9 mouse cellular contexts compared by ENCODE assay signal in genomic region chr19:22448340-22449288, GRCm38 (mm10).
A peak's percentile ranks its signal among the peaks of the same experiment; 100 is the strongest.
DNase-seq lines count a peak whose midpoint lies in the region; ATAC-seq lines count a peak whose summit lies in the region.
"Had no signal": no experiment of that assay in that cellular context is flagged by ENCODE, and none has a peak within 500 bp of the region (broad histone marks: within the 10 kb centered on the region; RNA-seq: fewer than 3 reads in every experiment).

No protein-coding gene starts in this region.

- 0 out of 2 replicates have a peak overlapping the region, but pooled peaks have one; percentile 38 for H3K9ac ChIP-seq in embryonic facial prominence, embryonic 14.5 days (ENCODE audit: low read depth, low read length)
- H3K9ac ChIP-seq in hindbrain, embryonic 16.5 days (ENCODE audit: low read depth, low read length), result peak overlapping the region; percentile 68
- peak overlapping the region; percentile 52 for H3K9ac ChIP-seq in neural tube, embryonic 15.5 days (replicated peaks)
- H3K9ac ChIP-seq: liver, embryonic 13.5 days had no signal

- H3K36me3 ChIP-seq in embryonic facial prominence, embryonic 14.5 days (ENCODE audit: control insufficient read depth, insufficient read depth, low read length), result no peaks in the 10 kb centered on the region
- no peaks in the 10 kb centered on the region for H3K36me3 ChIP-seq in hindbrain, embryonic 16.5 days (ENCODE audit: control insufficient read depth, insufficient read depth, low read length)
- no peaks in the 10 kb centered on the region for H3K36me3 ChIP-seq in neural tube, embryonic 15.5 days
- H3K36me3 ChIP-seq: liver, embryonic 13.5 days had no signal

- no peaks in the 10 kb centered on the region for H3K27me3 ChIP-seq in embryonic facial prominence, embryonic 14.5 days (replicated peaks; ENCODE audit: control insufficient read depth, insufficient read depth, low read length)
- H3K27me3 ChIP-seq in hindbrain, embryonic 16.5 days (replicated peaks; ENCODE audit: control insufficient read depth, insufficient read depth, low read length), result no peaks in the 10 kb centered on the region
- no peaks in the 10 kb centered on the region for H3K27me3 ChIP-seq in neural tube, embryonic 15.5 days (replicated peaks)

- peak; percentile 1 to 14 for DNase-seq in kidney, postnatal 4 days
- no peak for DNase-seq in kidney, postnatal 25 days
- DNase-seq in embryonic facial prominence, embryonic 14.5 days (ENCODE audit: low spot score), result no peak
- no peak for DNase-seq in thymus, postnatal 14 days
- DNase-seq in ovary, postnatal 10 days (ENCODE audit: low spot score), result no peak
- DNase-seq in urinary bladder, postnatal 36 days (ENCODE audit: low spot score in 2 of 2), result no peak
- DNase-seq: liver, embryonic 13.5 days had no signal

- peaks cover 7% of the 10 kb centered on the region; the same call in 1 of the 2 replicates for H3K4me1 ChIP-seq in embryonic facial prominence, embryonic 14.5 days (ENCODE audit: control insufficient read depth, insufficient read depth, low read length)
- H3K4me1 ChIP-seq in hindbrain, embryonic 16.5 days (ENCODE audit: control insufficient read depth, insufficient read depth, low read depth, low read length), result peaks cover 5% of the 10 kb centered on the region
- H3K4me1 ChIP-seq in neural tube, embryonic 15.5 days, result peaks cover 25% of the 10 kb centered on the region
- H3K4me1 ChIP-seq: liver, embryonic 13.5 days had no signal

- ATAC-seq in embryonic facial prominence, embryonic 14.5 days (ENCODE audit: low read depth), result peak; percentile 41; the same call in 1 of the 2 replicates
- ATAC-seq in hindbrain, embryonic 16.5 days, result peak; percentile 77
- ATAC-seq in neural tube, embryonic 15.5 days (ENCODE audit: low FRiP score), result peak; percentile 70

- H3K27ac ChIP-seq in embryonic facial prominence, embryonic 14.5 days (replicated peaks; ENCODE audit: low read depth, low read length), result no peak overlapping the region
- H3K27ac ChIP-seq in hindbrain, embryonic 16.5 days (ENCODE audit: low read depth, low read length), result peak overlapping the region; percentile 82
- peak overlapping the region; percentile 76 for H3K27ac ChIP-seq in neural tube, embryonic 15.5 days (replicated peaks)
- H3K27ac ChIP-seq: liver, embryonic 13.5 days had no signal

- H3K9me3 ChIP-seq in embryonic facial prominence, embryonic 14.5 days (ENCODE audit: control insufficient read depth, low read length), result no peaks in the 10 kb centered on the region
- H3K9me3 ChIP-seq in hindbrain, embryonic 16.5 days (ENCODE audit: control insufficient read depth, low read length), result no peaks in the 10 kb centered on the region
- H3K9me3 ChIP-seq in neural tube, embryonic 15.5 days (replicated peaks), result no peaks in the 10 kb centered on the region
- H3K9me3 ChIP-seq: liver, embryonic 13.5 days had no signal

- peak overlapping the region; percentile 77 for H3K4me2 ChIP-seq in embryonic facial prominence, embryonic 14.5 days (ENCODE audit: low read depth, low read length)
- peak overlapping the region; percentile 83 for H3K4me2 ChIP-seq in hindbrain, embryonic 16.5 days (ENCODE audit: low read length)
- H3K4me2 ChIP-seq in neural tube, embryonic 15.5 days, result peak overlapping the region; percentile 77
- H3K4me2 ChIP-seq: liver, embryonic 13.5 days had no signal

- H3K4me3 ChIP-seq in embryonic facial prominence, embryonic 14.5 days (ENCODE audit: low read depth, low read length), result peak overlapping the region; percentile 37
- H3K4me3 ChIP-seq in hindbrain, embryonic 16.5 days (ENCODE audit: low read length), result peak overlapping the region; percentile 61
- H3K4me3 ChIP-seq in neural tube, embryonic 15.5 days (replicated peaks), result peak overlapping the region; percentile 56
- H3K4me3 ChIP-seq: liver, embryonic 13.5 days had no signal

- 24% methylated on average over 20 of the region's 20 CpGs for WGBS in embryonic facial prominence, embryonic 14.5 days
- WGBS in hindbrain, embryonic 16.5 days, result 24% methylated on average over 20 of the region's 20 CpGs
- WGBS in neural tube, embryonic 15.5 days, result 22% methylated on average over 20 of the region's 20 CpGs

Comparison
In these comparisons a context has a peak if more than half of its experiments do, and no peak if none do; other contexts are left out.
1. DNase-seq: peak in kidney, postnatal 4 days (2 of 2); none in kidney, postnatal 25 days (0 of 2), embryonic facial prominence, embryonic 14.5 days (single experiment), thymus, postnatal 14 days (single experiment), ovary, postnatal 10 days (single experiment) and urinary bladder, postnatal 36 days (0 of 2).
2. Peak in every context shown above with its lines, with median percentiles within 50 percentile points of each other: ATAC-seq, H3K4me2 ChIP-seq, H3K4me3 ChIP-seq and H3K9ac ChIP-seq.